Mouse (Mus musculus): Measurements from ENCODE around the gene Asap3. TPM values are rescaled to one million over a fixed set of nuclear protein-coding genes. Genes with fewer than 3 reads are reported as not detected.

The Asap3 gene
- polyA plus RNA-seq, 1 experiment from 2014 or later, result 10.4 TPM

GRCm38 (mm10) chr4:136247386-136247728 is 41.2 kb downstream of the Asap3 start:
- Histone ChIP-seq H3K36me3 (peaks cover 13% of the 10 kb centered on the region; the same call in 1 of the 2 replicates), H3K4me2 (replicated peaks) (peak overlapping the region; percentile 89), H3K4me1 (peaks cover 29% of the 10 kb centered on the region), H3K27ac (no peak overlapping the region), H3K9ac (no peak overlapping the region), H3K9me3 (no peaks in the 10 kb centered on the region), H3K27me3 (replicated peaks) (peaks cover 57% of the 10 kb centered on the region), H3K4me3 (peak overlapping the region; percentile 41)
- ATAC-seq (ENCODE audit: low FRiP score, low read depth), result no peak
- WGBS, result under 1% methylated on average over 14 of the region's 14 CpGs

GRCm38 (mm10) chr4:136247729-136248463 is 41.7 kb downstream of the Asap3 start, which contains the start of gene Tcea3:
Gene Tcea3, plus strand, starts transcription at chr4:136247729.
- WGBS, result under 1% methylated on average over 46 of the region's 46 CpGs
- peaks cover 10% of the 10 kb centered on the region; the same call in 1 of the 2 replicates for H3K36me3 ChIP-seq
- no peaks in the 10 kb centered on the region for H3K9me3 ChIP-seq
- peak within 1 kb of the TSS; percentile 41 for H3K4me3 ChIP-seq
- H3K27ac ChIP-seq, result no peak within 1 kb of the TSS
- H3K27me3 ChIP-seq (replicated peaks), result peaks cover 53% of the 10 kb centered on the region
- peak within 1 kb of the TSS; percentile 30 for H3K9ac ChIP-seq
- ATAC-seq (ENCODE audit: low FRiP score, low read depth), result no peak
- H3K4me2 ChIP-seq (replicated peaks), result peak within 1 kb of the TSS; percentile 89
- H3K4me1 ChIP-seq, result peaks cover 29% of the 10 kb centered on the region

- ATAC-seq (ENCODE audit: low FRiP score, low read depth), result no peak
- WGBS, result under 1% methylated on average over 37 of the region's 37 CpGs
- peaks cover 52% of the 10 kb centered on the region for H3K27me3 ChIP-seq (replicated peaks)
Measured at GRCm38 (mm10) chr4:136248464-136249331, 42.5 kb downstream of the Asap3 start.

GRCm38 (mm10) chr4:136249332-136249647 is 43.1 kb downstream of the Asap3 start:
- H3K4me3 ChIP-seq, result no peak overlapping the region
- WGBS, result 9% methylated on average over 11 of the region's 11 CpGs
- H3K9ac ChIP-seq, result no peak overlapping the region
- H3K27me3 ChIP-seq (replicated peaks), result peaks cover 48% of the 10 kb centered on the region
- no peak for ATAC-seq (ENCODE audit: low FRiP score, low read depth)
- H3K9me3 ChIP-seq, result no peaks in the 10 kb centered on the region
- 0 out of 2 replicates have a peak, but pooled peaks cover under 1% of the 10 kb centered on the region for H3K36me3 ChIP-seq
- no peak overlapping the region for H3K27ac ChIP-seq
- peak overlapping the region; percentile 89; the same call in 1 of the 2 replicates for H3K4me2 ChIP-seq (replicated peaks)
- peaks cover 29% of the 10 kb centered on the region for H3K4me1 ChIP-seq

More at GRCm38 (mm10) chr4:136248464-136249331, 42.5 kb downstream of the Asap3 start:
- Histone ChIP-seq H3K4me2 (replicated peaks) (peak overlapping the region; percentile 89), H3K9me3 (no peaks in the 10 kb centered on the region), H3K36me3 (0 out of 2 replicates have a peak, but pooled peaks cover 4% of the 10 kb centered on the region), H3K27ac (no peak overlapping the region), H3K4me1 (peaks cover 29% of the 10 kb centered on the region), H3K9ac (peak overlapping the region; percentile 30; the same call in 1 of the 2 replicates), H3K4me3 (peak overlapping the region; percentile 41)

- no peaks in the 10 kb centered on the region for H3K36me3 ChIP-seq
- no peak overlapping the region for H3K9ac ChIP-seq
- H3K9me3 ChIP-seq, result no peaks in the 10 kb centered on the region
- peaks cover 29% of the 10 kb centered on the region for H3K4me1 ChIP-seq
- no peak overlapping the region for H3K4me2 ChIP-seq (replicated peaks)
- peaks cover 48% of the 10 kb centered on the region for H3K27me3 ChIP-seq (replicated peaks)
- ATAC-seq (ENCODE audit: low FRiP score, low read depth), result no peak
- WGBS, result 58% methylated on average over 9 of the region's 9 CpGs
- no peak overlapping the region for H3K4me3 ChIP-seq
- no peak overlapping the region for H3K27ac ChIP-seq
Measured at GRCm38 (mm10) chr4:136249780-136250179, 43.6 kb downstream of the Asap3 start.

GRCm38 (mm10) chr4:136255919-136256318 is 49.8 kb downstream of the Asap3 start:
- 43% methylated on average over 6 of the region's 6 CpGs for WGBS
- H3K36me3 ChIP-seq, result no peaks in the 10 kb centered on the region
- no peak for ATAC-seq (ENCODE audit: low FRiP score, low read depth)

GRCm38 (mm10) chr4:136256696-136257095 is 50.5 kb downstream of the Asap3 start:
- Histone ChIP-seq H3K9me3 (no peaks in the 10 kb centered on the region), H3K27ac (no peak overlapping the region), H3K4me3 (no peak overlapping the region), H3K27me3 (replicated peaks) (no peaks in the 10 kb centered on the region), H3K4me1 (no peaks in the 10 kb centered on the region), H3K9ac (no peak overlapping the region), H3K4me2 (replicated peaks) (no peak overlapping the region), H3K36me3 (no peaks in the 10 kb centered on the region)
- ATAC-seq (ENCODE audit: low FRiP score, low read depth), result no peak
- WGBS, result 83% methylated on average over 10 of the region's 10 CpGs

More at GRCm38 (mm10) chr4:136255919-136256318, 49.8 kb downstream of the Asap3 start:
- H3K9ac ChIP-seq, result no peak overlapping the region
- H3K4me2 ChIP-seq (replicated peaks), result no peak overlapping the region
- H3K27me3 ChIP-seq (replicated peaks), result no peaks in the 10 kb centered on the region
- no peak overlapping the region for H3K4me3 ChIP-seq
- H3K9me3 ChIP-seq, result no peaks in the 10 kb centered on the region
- H3K4me1 ChIP-seq, result no peaks in the 10 kb centered on the region
- no peak overlapping the region for H3K27ac ChIP-seq

- H3K36me3 ChIP-seq, result no peaks in the 10 kb centered on the region
- no peaks in the 10 kb centered on the region for H3K27me3 ChIP-seq (replicated peaks)
- H3K9ac ChIP-seq, result no peak overlapping the region
- ATAC-seq (ENCODE audit: low FRiP score, low read depth), result no peak
- H3K4me2 ChIP-seq (replicated peaks), result no peak overlapping the region
- 60% methylated on average over 3 of the region's 3 CpGs for WGBS
- H3K9me3 ChIP-seq, result no peaks in the 10 kb centered on the region
- H3K4me3 ChIP-seq, result no peak overlapping the region
- H3K27ac ChIP-seq, result no peak overlapping the region
- H3K4me1 ChIP-seq, result no peaks in the 10 kb centered on the region
Measured at GRCm38 (mm10) chr4:136259916-136260315, 53.8 kb downstream of the Asap3 start.

- Histone ChIP-seq H3K27me3 (replicated peaks) (no peaks in the 10 kb centered on the region), H3K9me3 (no peaks in the 10 kb centered on the region), H3K9ac (0 out of 2 replicates have a peak overlapping the region, but pooled peaks have one; percentile 6), H3K4me1 (no peaks in the 10 kb centered on the region), H3K4me2 (replicated peaks) (no peak overlapping the region), H3K4me3 (no peak overlapping the region), H3K27ac (no peak overlapping the region), H3K36me3 (no peaks in the 10 kb centered on the region)
- WGBS, result 47% methylated on average over 10 of the region's 10 CpGs
- ATAC-seq (ENCODE audit: low FRiP score, low read depth), result no peak
Measured at GRCm38 (mm10) chr4:136260491-136261180, 54.5 kb downstream of the Asap3 start.

GRCm38 (mm10) chr4:136261912-136262311 is 55.7 kb downstream of the Asap3 start:
- Histone ChIP-seq H3K27ac (no peak overlapping the region), H3K9ac (no peak overlapping the region), H3K9me3 (no peaks in the 10 kb centered on the region), H3K4me2 (replicated peaks) (no peak overlapping the region), H3K27me3 (replicated peaks) (no peaks in the 10 kb centered on the region), H3K36me3 (no peaks in the 10 kb centered on the region), H3K4me3 (no peak overlapping the region), H3K4me1 (no peaks in the 10 kb centered on the region)
- no peak for ATAC-seq (ENCODE audit: low FRiP score, low read depth)
- WGBS, result 87% methylated on average over 10 of the region's 10 CpGs

- H3K27ac ChIP-seq, result no peak overlapping the region
- no peak overlapping the region for H3K4me2 ChIP-seq (replicated peaks)
- no peak for ATAC-seq (ENCODE audit: low FRiP score, low read depth)
- no peaks in the 10 kb centered on the region for H3K9me3 ChIP-seq
- WGBS, result 94% methylated on average over 4 of the region's 4 CpGs
- no peaks in the 10 kb centered on the region for H3K27me3 ChIP-seq (replicated peaks)
- no peaks in the 10 kb centered on the region for H3K36me3 ChIP-seq
- H3K4me1 ChIP-seq, result no peaks in the 10 kb centered on the region
- H3K4me3 ChIP-seq, result no peak overlapping the region
- H3K9ac ChIP-seq, result no peak overlapping the region
Measured at GRCm38 (mm10) chr4:136263555-136263954, 57.4 kb downstream of the Asap3 start.
